Mouse (Mus musculus): ENCODE measurements around the gene Hdgfl2. TPM values are rescaled to one million over a fixed set of nuclear protein-coding genes. Genes with fewer than 3 reads are reported as not detected.
"Not testable (repeated sequence)": the region's sequence is repeated elsewhere in the genome, so short reads cannot be mapped to it uniquely, and the experiment has no call there.

Gene Hdgfl2
- polyA plus RNA-seq, 2 experiments: 84.9 to 118 TPM

- Histone ChIP-seq H3K27me3 (ENCODE audit: control insufficient read depth, insufficient read depth, low read length) (no peaks in the 10 kb centered on the region), H3K9ac (ENCODE audit: low read depth, low read length, severe bottlenecking) (peak within 1 kb of the TSS; percentile 78), H3K4me3 (replicated peaks; ENCODE audit: low read length) (peak within 1 kb of the TSS; percentile 80), H3K36me3 (ENCODE audit: control insufficient read depth, insufficient read depth, low read length) (peaks cover 34% of the 10 kb centered on the region), H3K27ac (replicated peaks; ENCODE audit: low read depth, low read length) (peak within 1 kb of the TSS; percentile 92), H3K4me1 (ENCODE audit: control insufficient read depth, insufficient read depth, low read length) (peaks cover 12% of the 10 kb centered on the region; the same call in 1 of the 2 replicates), H3K4me2 (replicated peaks; ENCODE audit: low read depth, low read length, severe bottlenecking) (peak within 1 kb of the TSS; percentile 66), H3K9me3 (ENCODE audit: control insufficient read depth, low read length) (no peaks in the 10 kb centered on the region)
- ATAC-seq (ENCODE audit: low FRiP score, low read depth) (peak; percentile 17), DNase-seq (ENCODE audit: low spot score) (peak; percentile 97)
- peak; percentile 64; the same call in 1 of the 2 replicates for TF ChIP-seq POLR2A (IDR thresholded peaks at IDR 0.05; ENCODE audit: borderline replicate concordance, extremely low read depth, insufficient read depth, insufficient read length)
- WGBS: 0% methylated on average over 35 of the region's 35 CpGs
These were observed 4.6 kb upstream of the Hdgfl2 start, which contains the start of gene Ubxn6 for GRCm38 (mm10) chr17:56074827-56075208. TSS of gene Ubxn6 (minus strand) at chr17:56075028.

- ATAC-seq (ENCODE audit: low FRiP score, low read depth) (no peak), DNase-seq (ENCODE audit: low spot score) (no peak)
- Histone ChIP-seq H3K4me3 (replicated peaks; ENCODE audit: low read length) (no peak overlapping the region), H3K9ac (ENCODE audit: low read depth, low read length, severe bottlenecking) (no peak overlapping the region), H3K9me3 (ENCODE audit: control insufficient read depth, low read length) (no peaks in the 10 kb centered on the region), H3K36me3 (ENCODE audit: control insufficient read depth, insufficient read depth, low read length) (peaks cover 17% of the 10 kb centered on the region), H3K27me3 (ENCODE audit: control insufficient read depth, insufficient read depth, low read length) (no peaks in the 10 kb centered on the region), H3K4me2 (replicated peaks; ENCODE audit: low read depth, low read length, severe bottlenecking) (no peak overlapping the region), H3K27ac (replicated peaks; ENCODE audit: low read depth, low read length) (no peak overlapping the region), H3K4me1 (ENCODE audit: control insufficient read depth, insufficient read depth, low read length) (peaks cover 31% of the 10 kb centered on the region)
- TF ChIP-seq POLR2A (IDR thresholded peaks at IDR 0.05; ENCODE audit: borderline replicate concordance, extremely low read depth, insufficient read depth, insufficient read length): no peak
- 91% methylated on average over 5 of the region's 5 CpGs for WGBS
These were observed 1.9 kb upstream of the Hdgfl2 start for GRCm38 (mm10) chr17:56077523-56077922.

- not testable (repeated sequence) for H3K9ac ChIP-seq (ENCODE audit: low read depth, low read length, severe bottlenecking); H3K9me3 ChIP-seq (ENCODE audit: control insufficient read depth, low read length); DNase-seq (ENCODE audit: low spot score); ATAC-seq (ENCODE audit: low FRiP score, low read depth); H3K27me3 ChIP-seq (ENCODE audit: control insufficient read depth, insufficient read depth, low read length)
- H3K36me3 ChIP-seq (ENCODE audit: control insufficient read depth, insufficient read depth, low read length): peaks cover 18% of the 10 kb centered on the region
- WGBS: 71% methylated on average over 9 of the region's 9 CpGs
- H3K27ac ChIP-seq (replicated peaks; ENCODE audit: low read depth, low read length): 0 out of 2 replicates have a peak overlapping the region, but pooled peaks have one; percentile 19
- H3K4me2 ChIP-seq (replicated peaks; ENCODE audit: low read depth, low read length, severe bottlenecking): peak overlapping the region; percentile 40; the same call in 1 of the 2 replicates
- H3K4me3 ChIP-seq (replicated peaks; ENCODE audit: low read length): peak overlapping the region; percentile 92
- H3K4me1 ChIP-seq (ENCODE audit: control insufficient read depth, insufficient read depth, low read length): peaks cover 31% of the 10 kb centered on the region
These were observed 1.1 kb upstream of the Hdgfl2 start for GRCm38 (mm10) chr17:56078361-56078760.

GRCm38 (mm10) chr17:56079921-56080320 lies 487 bp downstream of the Hdgfl2 start:
- no peaks in the 10 kb centered on the region for H3K9me3 ChIP-seq (ENCODE audit: control insufficient read depth, low read length)
- peak overlapping the region; percentile 92 for H3K4me3 ChIP-seq (replicated peaks; ENCODE audit: low read length)
- WGBS: 2% methylated on average over 11 of the region's 11 CpGs
- peak overlapping the region; percentile 74 for H3K9ac ChIP-seq (ENCODE audit: low read depth, low read length, severe bottlenecking)
- H3K4me1 ChIP-seq (ENCODE audit: control insufficient read depth, insufficient read depth, low read length): peaks cover 25% of the 10 kb centered on the region
- no peaks in the 10 kb centered on the region for H3K27me3 ChIP-seq (ENCODE audit: control insufficient read depth, insufficient read depth, low read length)
- no peak for DNase-seq (ENCODE audit: low spot score)
- H3K27ac ChIP-seq (replicated peaks; ENCODE audit: low read depth, low read length): 0 out of 2 replicates have a peak overlapping the region, but pooled peaks have one; percentile 48
- TF ChIP-seq POLR2A (IDR thresholded peaks at IDR 0.05; ENCODE audit: borderline replicate concordance, extremely low read depth, insufficient read depth, insufficient read length): no peak
- H3K36me3 ChIP-seq (ENCODE audit: control insufficient read depth, insufficient read depth, low read length): peaks cover 22% of the 10 kb centered on the region
- ATAC-seq (ENCODE audit: low FRiP score, low read depth): no peak
- H3K4me2 ChIP-seq (replicated peaks; ENCODE audit: low read depth, low read length, severe bottlenecking): peak overlapping the region; percentile 85

GRCm38 (mm10) chr17:56080781-56081585 lies 1.5 kb downstream of the Hdgfl2 start:
- Histone ChIP-seq H3K4me3 (replicated peaks; ENCODE audit: low read length) (peak overlapping the region; percentile 92), H3K27ac (replicated peaks; ENCODE audit: low read depth, low read length) (no peak overlapping the region), H3K4me1 (ENCODE audit: control insufficient read depth, insufficient read depth, low read length) (peaks cover 18% of the 10 kb centered on the region), H3K9ac (ENCODE audit: low read depth, low read length, severe bottlenecking) (peak overlapping the region; percentile 74), H3K9me3 (ENCODE audit: control insufficient read depth, low read length) (no peaks in the 10 kb centered on the region), H3K27me3 (ENCODE audit: control insufficient read depth, insufficient read depth, low read length) (no peaks in the 10 kb centered on the region), H3K4me2 (replicated peaks; ENCODE audit: low read depth, low read length, severe bottlenecking) (peak overlapping the region; percentile 85), H3K36me3 (ENCODE audit: control insufficient read depth, insufficient read depth, low read length) (peaks cover 28% of the 10 kb centered on the region)
- WGBS: 9% methylated on average over 8 of the region's 8 CpGs
- no peak for TF ChIP-seq POLR2A (IDR thresholded peaks at IDR 0.05; ENCODE audit: borderline replicate concordance, extremely low read depth, insufficient read depth, insufficient read length)
- ATAC-seq (ENCODE audit: low FRiP score, low read depth) (peak; percentile 28), DNase-seq (ENCODE audit: low spot score) (peak; percentile 84)

All from limb, embryonic 14.5 days (tissue).